Mouse (Mus musculus): ENCODE results near the gene 2810021J22Rik. TPM values are rescaled to one million over a fixed set of nuclear protein-coding genes. Genes with fewer than 3 reads are reported as not detected.

Gene 2810021J22Rik
- total and polyA plus RNA-seq, 2 experiments from 2014 or later, result 6.9 to 7.7 TPM

- peak overlapping the region; percentile 82 for H3K9ac ChIP-seq (replicated peaks; ENCODE audit: low read length)
- no peaks in the 10 kb centered on the region for H3K9me3 ChIP-seq (ENCODE audit: low read length)
- H3K27ac ChIP-seq, result peak overlapping the region; percentile 91
- peak overlapping the region; percentile 87 for H3K4me3 ChIP-seq (ENCODE audit: low read length)
- WGBS, result 45% methylated on average over 9 of the region's 9 CpGs
- no peak for TF ChIP-seq CTCF (IDR thresholded peaks at IDR 0.05; ENCODE audit: low read depth)
- no peak; the same call in 1 of the 2 replicates for ATAC-seq
- H3K4me1 ChIP-seq (ENCODE audit: insufficient read depth, low read length), result no peaks in the 10 kb centered on the region
- H3K27me3 ChIP-seq (ENCODE audit: insufficient read depth, low read length), result no peaks in the 10 kb centered on the region
- H3K36me3 ChIP-seq (ENCODE audit: insufficient read depth, low read length), result peaks cover 23% of the 10 kb centered on the region
- H3K4me2 ChIP-seq (ENCODE audit: low read depth, low read length), result peak overlapping the region; percentile 91
- DNase-seq (ENCODE audit: low spot score), result peak; percentile 7
Measured at GRCm38 (mm10) chr11:58847636-58848035, 19.4 kb upstream of the 2810021J22Rik start.

- no peak for TF ChIP-seq CTCF (IDR thresholded peaks at IDR 0.05; ENCODE audit: low read depth)
- Histone ChIP-seq H3K36me3 (ENCODE audit: insufficient read depth, low read length) (peaks cover 32% of the 10 kb centered on the region), H3K27ac (no peak overlapping the region), H3K4me2 (ENCODE audit: low read depth, low read length) (no peak overlapping the region), H3K4me3 (ENCODE audit: low read length) (no peak overlapping the region), H3K4me1 (ENCODE audit: insufficient read depth, low read length) (no peaks in the 10 kb centered on the region), H3K9me3 (ENCODE audit: low read length) (no peaks in the 10 kb centered on the region), H3K9ac (replicated peaks; ENCODE audit: low read length) (no peak overlapping the region), H3K27me3 (ENCODE audit: insufficient read depth, low read length) (no peaks in the 10 kb centered on the region)
- ATAC-seq (no peak), DNase-seq (ENCODE audit: low spot score) (no peak)
- WGBS, result 64% methylated on average over 2 of the region's 2 CpGs
Measured at GRCm38 (mm10) chr11:58849731-58850130, 17.3 kb upstream of the 2810021J22Rik start.

- Histone ChIP-seq H3K4me1 (ENCODE audit: insufficient read depth, low read length) (no peaks in the 10 kb centered on the region), H3K4me3 (ENCODE audit: low read length) (no peak overlapping the region), H3K4me2 (ENCODE audit: low read depth, low read length) (no peak overlapping the region), H3K36me3 (ENCODE audit: insufficient read depth, low read length) (peaks cover 46% of the 10 kb centered on the region), H3K27me3 (ENCODE audit: insufficient read depth, low read length) (no peaks in the 10 kb centered on the region), H3K9me3 (ENCODE audit: low read length) (peaks cover 12% of the 10 kb centered on the region), H3K27ac (no peak overlapping the region), H3K9ac (replicated peaks; ENCODE audit: low read length) (no peak overlapping the region)
- ATAC-seq, result no peak
- WGBS, result 97% methylated on average over 8 of the region's 8 CpGs
- TF ChIP-seq CTCF (IDR thresholded peaks at IDR 0.05; ENCODE audit: low read depth), result no peak
- no peak for DNase-seq (ENCODE audit: low spot score)
Measured at GRCm38 (mm10) chr11:58860744-58861143, 6.3 kb upstream of the 2810021J22Rik start.

DNA sequence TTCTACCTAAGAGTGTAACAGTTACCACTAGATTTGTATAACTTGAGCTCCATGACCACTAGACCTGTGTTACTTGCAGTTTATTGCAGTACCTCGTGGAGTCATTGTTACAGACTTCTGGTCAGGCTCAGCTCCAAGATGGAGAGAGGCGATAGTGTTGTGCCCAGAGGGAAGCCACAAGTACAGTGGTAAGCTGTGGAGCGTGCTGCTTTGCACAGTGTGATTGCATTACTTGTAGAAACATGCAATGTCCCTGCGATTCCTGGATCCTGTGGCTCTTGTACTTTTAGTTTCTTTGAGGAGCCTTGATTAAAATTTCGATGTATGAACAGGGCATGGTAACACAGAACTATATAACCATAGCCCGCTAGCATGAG is 926 bp downstream of the 2810021J22Rik start:
- Histone ChIP-seq H3K4me2 (ENCODE audit: low read depth, low read length) (peak overlapping the region; percentile 88), H3K4me1 (ENCODE audit: insufficient read depth, low read length) (peaks cover 8% of the 10 kb centered on the region), H3K36me3 (ENCODE audit: insufficient read depth, low read length) (peaks cover 14% of the 10 kb centered on the region), H3K9me3 (ENCODE audit: low read length) (no peaks in the 10 kb centered on the region), H3K4me3 (ENCODE audit: low read length) (peak overlapping the region; percentile 77), H3K9ac (replicated peaks; ENCODE audit: low read length) (peak overlapping the region; percentile 88; the same call in 1 of the 2 replicates), H3K27ac (peak overlapping the region; percentile 84; the same call in 1 of the 2 replicates), H3K27me3 (ENCODE audit: insufficient read depth, low read length) (no peaks in the 10 kb centered on the region)
- no peak for TF ChIP-seq CTCF (IDR thresholded peaks at IDR 0.05; ENCODE audit: low read depth)
- 78% methylated on average over 6 of the region's 6 CpGs for WGBS
- ATAC-seq (no peak), DNase-seq (ENCODE audit: low spot score) (no peak)

DNA sequence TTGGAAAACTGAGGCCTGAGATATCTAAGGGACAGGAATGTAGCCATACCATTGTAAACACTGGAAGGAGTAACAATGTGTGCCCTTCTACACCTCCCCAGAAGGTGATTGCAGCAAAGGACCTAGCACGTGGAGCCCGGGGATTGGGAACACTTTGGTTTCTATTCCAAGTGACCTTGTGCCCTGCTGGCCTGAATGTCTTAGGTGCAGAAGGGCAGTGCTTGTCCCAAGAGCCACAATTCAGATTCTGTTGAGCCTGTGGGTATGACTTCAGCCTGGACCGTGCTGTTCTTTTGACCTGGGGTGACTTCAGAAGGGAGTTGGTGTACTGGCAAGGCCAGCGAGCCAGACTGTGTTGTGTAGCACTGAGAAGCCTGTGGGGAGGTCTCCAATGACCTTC is 3.9 kb downstream of the 2810021J22Rik start:
- H3K9me3 ChIP-seq (ENCODE audit: low read length), result no peaks in the 10 kb centered on the region
- H3K36me3 ChIP-seq (ENCODE audit: insufficient read depth, low read length), result peaks cover 14% of the 10 kb centered on the region
- H3K4me2 ChIP-seq (ENCODE audit: low read depth, low read length), result no peak overlapping the region
- no peak for TF ChIP-seq CTCF (IDR thresholded peaks at IDR 0.05; ENCODE audit: low read depth)
- 91% methylated on average over 4 of the region's 4 CpGs for WGBS
- H3K4me1 ChIP-seq (ENCODE audit: insufficient read depth, low read length), result peaks cover 8% of the 10 kb centered on the region
- no peak overlapping the region for H3K9ac ChIP-seq (replicated peaks; ENCODE audit: low read length)
- ATAC-seq (no peak), DNase-seq (ENCODE audit: low spot score) (no peak)
- H3K27me3 ChIP-seq (ENCODE audit: insufficient read depth, low read length), result no peaks in the 10 kb centered on the region
- H3K4me3 ChIP-seq (ENCODE audit: low read length), result no peak overlapping the region
- no peak overlapping the region for H3K27ac ChIP-seq

- WGBS, result 88% methylated on average over 8 of the region's 8 CpGs
- Histone ChIP-seq H3K36me3 (ENCODE audit: insufficient read depth, low read length) (peaks cover 30% of the 10 kb centered on the region; the same call in 1 of the 2 replicates), H3K4me3 (ENCODE audit: low read length) (no peak overlapping the region), H3K27ac (no peak overlapping the region), H3K27me3 (ENCODE audit: insufficient read depth, low read length) (no peaks in the 10 kb centered on the region), H3K9me3 (ENCODE audit: low read length) (no peaks in the 10 kb centered on the region), H3K4me1 (ENCODE audit: insufficient read depth, low read length) (no peaks in the 10 kb centered on the region), H3K4me2 (ENCODE audit: low read depth, low read length) (no peak overlapping the region), H3K9ac (replicated peaks; ENCODE audit: low read length) (no peak overlapping the region)
- DNase-seq (ENCODE audit: low spot score) (no peak), ATAC-seq (no peak)
- no peak for TF ChIP-seq CTCF (IDR thresholded peaks at IDR 0.05; ENCODE audit: low read depth)
Measured at GRCm38 (mm10) chr11:58883756-58884155, 16.7 kb downstream of the 2810021J22Rik start.

- no peak for TF ChIP-seq CTCF (IDR thresholded peaks at IDR 0.05; ENCODE audit: low read depth)
- Histone ChIP-seq H3K4me1 (ENCODE audit: insufficient read depth, low read length) (no peaks in the 10 kb centered on the region), H3K27ac (no peak overlapping the region), H3K4me3 (ENCODE audit: low read length) (no peak overlapping the region), H3K4me2 (ENCODE audit: low read depth, low read length) (no peak overlapping the region), H3K9me3 (ENCODE audit: low read length) (no peaks in the 10 kb centered on the region), H3K9ac (replicated peaks; ENCODE audit: low read length) (no peak overlapping the region), H3K27me3 (ENCODE audit: insufficient read depth, low read length) (no peaks in the 10 kb centered on the region), H3K36me3 (ENCODE audit: insufficient read depth, low read length) (peaks cover 35% of the 10 kb centered on the region)
- DNase-seq (ENCODE audit: low spot score), result no peak
- ATAC-seq, result no peak
- WGBS, result 93% methylated on average over 10 of the region's 10 CpGs
Measured at GRCm38 (mm10) chr11:58890511-58890910, 23.5 kb downstream of the 2810021J22Rik start.

All from hindbrain, postnatal 0 days (tissue).